ENCODE assay signal across 8 mouse cellular contexts in the genomic region with DNA sequence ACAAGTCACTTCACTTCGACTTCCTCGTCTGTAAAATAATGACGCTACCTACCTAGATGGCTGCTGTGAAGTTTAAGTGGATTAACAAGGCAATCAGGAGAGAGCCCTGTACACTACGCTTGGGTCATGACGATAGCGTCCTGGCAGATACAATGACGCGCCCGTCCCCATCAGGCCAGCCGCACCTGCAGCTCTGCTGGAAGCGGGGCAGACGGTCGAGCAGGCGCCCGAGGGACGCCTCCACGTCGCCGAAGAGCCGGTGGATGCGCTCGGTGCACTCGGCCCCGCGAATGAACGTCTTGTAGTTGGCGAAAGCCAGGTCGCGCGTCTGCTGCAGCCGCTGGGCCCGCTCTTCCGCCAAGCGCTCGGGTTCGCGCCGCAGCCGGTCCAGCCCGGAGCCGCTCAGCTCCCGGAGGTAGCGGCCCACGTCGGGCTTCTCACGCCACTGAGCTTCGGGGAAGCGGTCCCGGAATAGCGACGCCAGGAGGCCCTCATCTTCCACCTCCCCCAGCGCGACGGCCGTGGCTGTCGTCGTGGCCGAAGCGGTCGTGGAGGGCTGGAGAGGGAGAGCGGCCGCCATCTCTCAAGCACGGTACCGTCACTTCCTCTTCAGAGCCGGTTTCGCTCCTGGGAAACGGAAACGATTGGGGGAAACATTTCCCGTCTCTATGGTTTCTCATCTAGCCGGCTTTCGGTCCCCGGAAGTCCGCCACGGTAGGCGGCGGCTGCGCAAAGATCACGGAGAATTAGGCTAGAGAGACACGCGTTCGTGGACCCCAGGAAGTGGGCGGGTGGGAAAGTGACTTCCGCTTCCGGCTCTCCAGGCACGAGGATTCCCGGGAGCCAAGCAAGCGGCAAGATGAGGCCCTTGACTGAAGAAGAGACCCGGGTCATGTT. TPM values are rescaled to one million over a fixed set of nuclear protein-coding genes. Genes with fewer than 3 reads are reported as not detected.
DNase-seq lines count a peak whose midpoint lies in the region; ATAC-seq and TF ChIP-seq lines count a peak whose summit lies in the region.

A gene (minus strand): TSS at position 614 of the 897 bp plus-strand sequence.
A gene (plus strand): TSS at position 802 of the 897 bp plus-strand sequence.

- H3K27me3 ChIP-seq in G1E (ENCODE audit: insufficient read depth, low read length), result no peaks in the 10 kb centered on the region
- no peaks in the 10 kb centered on the region for H3K27me3 ChIP-seq in forebrain, embryonic 16.5 days (replicated peaks; ENCODE audit: control insufficient read depth, insufficient read depth, low read length)
- no peaks in the 10 kb centered on the region for H3K27me3 ChIP-seq in lung, embryonic 14.5 days (ENCODE audit: insufficient read depth, low read length)
- H3K27me3 ChIP-seq in thymus, adult 2 months (ENCODE audit: control insufficient read depth, insufficient read depth, low read length), result no peaks in the 10 kb centered on the region

- TF ChIP-seq POLR2A in olfactory bulb, adult 2 months (IDR thresholded peaks at IDR 0.05; ENCODE audit: insufficient read depth, low read depth, low read length), result peak; percentile 53; the same call in 1 of the 2 replicates
- peak; percentile 89 for TF ChIP-seq POLR2A in thymus, adult 2 months (IDR thresholded peaks at IDR 0.05; ENCODE audit: control insufficient read depth, extremely low read depth, insufficient read depth, low read length, poor library complexity)

- ATAC-seq in G1E (ENCODE audit: extremely low read depth, insufficient number of reproducible peaks, low FRiP score, poor library complexity, severe bottlenecking), result peak; percentile 98
- ATAC-seq in forebrain, embryonic 16.5 days, result peak; percentile 99
- peak; percentile 97 for ATAC-seq in lung, embryonic 14.5 days (ENCODE audit: insufficient read depth)

- intact Hi-C loops in heart, postnatal 36 days (cut with DNase I), result loop anchor here (1.0 kb wide), 2 partner anchors 25 to 40 kb away; a partner anchor contains a TSS

- H3K36me3 ChIP-seq in G1E (replicated peaks), result peaks cover 79% of the 10 kb centered on the region
- H3K36me3 ChIP-seq in forebrain, embryonic 16.5 days (ENCODE audit: control insufficient read depth, insufficient read depth), result peaks cover 18% of the 10 kb centered on the region
- peaks cover 56% of the 10 kb centered on the region for H3K36me3 ChIP-seq in lung, embryonic 14.5 days (ENCODE audit: insufficient read depth)
- peaks cover 23% of the 10 kb centered on the region for H3K36me3 ChIP-seq in thymus, adult 2 months (ENCODE audit: control insufficient read depth, insufficient read depth, low read length)

- no peak for TF ChIP-seq CTCF in G1E (IDR thresholded peaks at IDR 0.05; ENCODE audit: low read depth, low read length)
- TF ChIP-seq CTCF in layer of hippocampus, adult 2 months (conservative IDR thresholded peaks at IDR 0.05), result no peak
- TF ChIP-seq CTCF in lung, embryonic 14.5 days (IDR thresholded peaks at IDR 0.05; ENCODE audit: low read depth), result 0 out of 2 replicates have a peak, but pooled peaks have one; percentile 3
- no peak for TF ChIP-seq CTCF in olfactory bulb, adult 2 months (IDR thresholded peaks at IDR 0.05; ENCODE audit: insufficient read depth, low read depth, low read length)
- TF ChIP-seq CTCF in thymus, adult 2 months (IDR thresholded peaks at IDR 0.05; ENCODE audit: borderline replicate concordance, control insufficient read depth, extremely low read depth, insufficient read depth, low read length, poor library complexity), result peak; percentile 38; the same call in 1 of the 2 replicates

- H3K9ac ChIP-seq in forebrain, embryonic 16.5 days (replicated peaks; ENCODE audit: low read depth, low read length), result peak within 1 kb of the TSS; percentile 88
- H3K9ac ChIP-seq in lung, embryonic 14.5 days, result peak within 1 kb of the TSS; percentile 80

- H3K4me1 ChIP-seq in G1E (ENCODE audit: insufficient read depth, low read depth, low read length), result peaks cover 49% of the 10 kb centered on the region
- H3K4me1 ChIP-seq in forebrain, embryonic 16.5 days (replicated peaks; ENCODE audit: control insufficient read depth, insufficient read depth, low read length), result peaks cover 19% of the 10 kb centered on the region
- H3K4me1 ChIP-seq in lung, embryonic 14.5 days (ENCODE audit: insufficient read depth), result no peaks in the 10 kb centered on the region
- H3K4me1 ChIP-seq in olfactory bulb, adult 2 months (ENCODE audit: control insufficient read depth, insufficient read depth, low read length), result peaks cover 6% of the 10 kb centered on the region; the same call in 1 of the 2 replicates
- H3K4me1 ChIP-seq in thymus, adult 2 months (replicated peaks; ENCODE audit: control insufficient read depth, insufficient read depth, low read length), result peaks cover 6% of the 10 kb centered on the region

- H3K4me2 ChIP-seq in forebrain, embryonic 16.5 days (ENCODE audit: low read length), result peak within 1 kb of the TSS; percentile 91
- H3K4me2 ChIP-seq in lung, embryonic 14.5 days, result peak within 1 kb of the TSS; percentile 82

- peak within 1 kb of the TSS; percentile 79 for H3K27ac ChIP-seq in forebrain, embryonic 16.5 days (ENCODE audit: low read length)
- peak within 1 kb of the TSS; percentile 93 for H3K27ac ChIP-seq in layer of hippocampus, adult 2 months
- peak within 1 kb of the TSS; percentile 80 for H3K27ac ChIP-seq in lung, embryonic 14.5 days (ENCODE audit: low read depth)
- no peak within 1 kb of the TSS for H3K27ac ChIP-seq in olfactory bulb, adult 2 months (ENCODE audit: insufficient read depth, low read depth, low read length)
- H3K27ac ChIP-seq in thymus, adult 2 months (ENCODE audit: control insufficient read depth, insufficient read depth, low read length), result no peak within 1 kb of the TSS

- H3K4me3 ChIP-seq in G1E (ENCODE audit: low read depth, low read length), result peak within 1 kb of the TSS; percentile 100
- peak within 1 kb of the TSS; percentile 97 for H3K4me3 ChIP-seq in forebrain, embryonic 16.5 days (replicated peaks; ENCODE audit: low read length)
- peak within 1 kb of the TSS; percentile 93 for H3K4me3 ChIP-seq in layer of hippocampus, adult 2 months
- H3K4me3 ChIP-seq in lung, embryonic 14.5 days (ENCODE audit: low read depth, low read length), result peak within 1 kb of the TSS; percentile 100
- H3K4me3 ChIP-seq in olfactory bulb, adult 2 months (ENCODE audit: insufficient read depth, low read depth, low read length), result peak within 1 kb of the TSS; percentile 81
- H3K4me3 ChIP-seq in thymus, adult 2 months (ENCODE audit: control insufficient read depth, insufficient read depth, low read length), result peak within 1 kb of the TSS; percentile 70

- WGBS in forebrain, embryonic 16.5 days, result under 1% methylated on average over 88 of the region's 88 CpGs
- WGBS in lung, embryonic 14.5 days, result under 1% methylated on average over 88 of the region's 88 CpGs
- WGBS in olfactory bulb, adult 2 months, result under 1% methylated on average over 88 of the region's 88 CpGs
- WGBS in thymus, adult 2 months, result under 1% methylated on average over 88 of the region's 88 CpGs

- DNase-seq in G1E (ENCODE audit: low spot score), result peak; percentile 96
- peak; percentile 96 to 98 for DNase-seq in cerebellum, adult 18-20 months
- DNase-seq in heart, postnatal 36 days, result peak; percentile 93 to 94
- DNase-seq in layer of hippocampus, adult 2 months (ENCODE audit: low spot score in 2 of 2), result peak; percentile 95 to 98
- DNase-seq in lung, embryonic 14.5 days, result peak; percentile 99
- peak; percentile 94 for DNase-seq in thymus, adult 2 months

- H3K9me3 ChIP-seq in G1E (replicated peaks), result no peaks in the 10 kb centered on the region
- no peaks in the 10 kb centered on the region for H3K9me3 ChIP-seq in forebrain, embryonic 16.5 days (ENCODE audit: control insufficient read depth, low read length)
- no peaks in the 10 kb centered on the region for H3K9me3 ChIP-seq in lung, embryonic 14.5 days (ENCODE audit: low read depth, low read length)

RNA-seq across cellular contexts. Expression of the first gene that starts in this region (rescaled TPM):
- total RNA-seq in G1E (2014; fragmentation: Nextera tagmentation) (34.2 and 49.9 TPM in 2 replicates), G1E (2017) (29.4 and 31.1 TPM in 2 replicates)
- 24.6 and 26.5 TPM in 2 replicates for polyA plus RNA-seq in G1E (2012)
- 39.1 and 39.3 TPM in 2 replicates for polyA plus RNA-seq in forebrain, embryonic 16.5 days (2015; fragmentation: Nextera tagmentation; extraction: Ambion mirVana)
- total RNA-seq in heart, postnatal 36 days (2021), result 10 to 100 TPM; 18.8 to 18.9 TPM
- 10 to 100 TPM; 27.8 to 32.5 TPM for total RNA-seq in layer of hippocampus, adult 2 months (2021)
- 37.0 and 40.8 TPM in 2 replicates for polyA plus RNA-seq in lung, embryonic 14.5 days (2014; fragmentation: Nextera tagmentation; extraction: Ambion mirVana)
- not detected in 2 replicates for polyA plus RNA-seq in olfactory bulb, adult 2 months (2012; ENCODE audit: insufficient read depth, insufficient read length, low replicate concordance, missing spikeins)
- 59.7 and 68.6 TPM in 2 replicates for polyA plus RNA-seq in thymus, adult 2 months (2012; rRNA removed)

RNA-seq across cellular contexts. Expression of the second gene that starts in this region (rescaled TPM):
- total RNA-seq in G1E (2014; fragmentation: Nextera tagmentation) (56.7 and 62.0 TPM in 2 replicates), G1E (2017) (35.5 and 39.7 TPM in 2 replicates)
- 8.9 and 9.1 TPM in 2 replicates for polyA plus RNA-seq in G1E (2012)
- 76.7 and 80.5 TPM in 2 replicates for polyA plus RNA-seq in forebrain, embryonic 16.5 days (2015; fragmentation: Nextera tagmentation; extraction: Ambion mirVana)
- total RNA-seq in heart, postnatal 36 days (2021), result 10 to 100 TPM; 21.3 to 24.8 TPM
- total RNA-seq in layer of hippocampus, adult 2 months (2021), result 10 to 100 TPM; 43.5 to 46.2 TPM
- 101 and 108 TPM in 2 replicates for polyA plus RNA-seq in lung, embryonic 14.5 days (2014; fragmentation: Nextera tagmentation; extraction: Ambion mirVana)
- polyA plus RNA-seq in olfactory bulb, adult 2 months (2012; ENCODE audit: insufficient read depth, insufficient read length, low replicate concordance, missing spikeins), result not detected in 2 replicates
- 34.1 and 38.4 TPM in 2 replicates for polyA plus RNA-seq in thymus, adult 2 months (2012; rRNA removed)

Comparison
In these comparisons a context has a peak if more than half of its experiments do, and no peak if none do; other contexts are left out.
1. RNA of the first gene that starts in this region (polyA plus RNA-seq): 59.7 to 68.6 TPM in thymus, adult 2 months, 39.1 to 39.3 TPM in forebrain, embryonic 16.5 days, 37.0 to 40.8 TPM in lung, embryonic 14.5 days and 24.6 to 26.5 TPM in G1E; not detected in olfactory bulb, adult 2 months; every median in the first group is over 10 times any median in the second.
2. CTCF ChIP-seq: peak in lung, embryonic 14.5 days (single experiment) and thymus, adult 2 months (single experiment); none in G1E (single experiment), layer of hippocampus, adult 2 months (single experiment) and olfactory bulb, adult 2 months (single experiment).
3. H3K27ac ChIP-seq: peak in forebrain, embryonic 16.5 days (single experiment), layer of hippocampus, adult 2 months (single experiment) and lung, embryonic 14.5 days (single experiment); none in olfactory bulb, adult 2 months (single experiment) and thymus, adult 2 months (single experiment).
4. Peak in every context shown above with its lines, with median percentiles within 50 percentile points of each other: ATAC-seq, DNase-seq and H3K4me3 ChIP-seq.